Mouse (Mus musculus) ES-Bruce4 (cell line): ENCODE results near the gene Lysmd2.

Experiments
- CTCF ChIP-seq: IDR thresholded peaks from one replicate; pipeline ENCODE4 v1.8.1; 2011; ENCODE audit warnings: low read depth, low read length
- POLR2A ChIP-seq: IDR thresholded peaks from one replicate; pipeline ENCODE4 v1.8.1; 2011; ENCODE audit warnings: low read length; ENCODE audit not compliant: insufficient read depth

DNA sequence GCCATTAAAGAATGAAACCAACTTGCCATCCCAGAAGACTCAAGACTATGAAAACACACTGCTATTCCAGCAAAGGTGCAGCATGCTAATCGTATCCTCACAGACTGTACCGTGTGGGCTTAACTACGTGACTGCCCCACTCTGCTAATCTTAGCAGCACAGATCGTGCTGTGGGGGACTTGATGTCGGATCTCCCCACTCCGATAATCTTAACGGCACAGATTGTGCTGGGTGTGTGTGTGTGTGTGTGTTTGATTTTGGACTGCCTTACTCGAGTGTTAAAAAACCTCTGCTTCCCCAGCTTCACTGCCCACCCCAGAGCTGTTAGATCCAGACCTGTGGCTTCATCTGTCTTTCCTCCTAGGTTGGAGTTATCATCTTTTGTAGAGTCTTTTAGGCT lies 35.4 kb downstream of the Lysmd2 start:
- TF ChIP-seq CTCF (no peak), POLR2A (no peak)
